Mouse (Mus musculus) G1E (cell line): Measurements from ENCODE around the gene Gas2l2.

Experiments
- CTCF ChIP-seq: IDR thresholded peaks from 2 replicates; pipeline ENCODE4 v1.5.1; 2012; ENCODE audit warnings: low read depth, low read length, inconsistent platforms, mixed read lengths
- GATA1 ChIP-seq: IDR thresholded peaks from 2 replicates; pipeline ENCODE4 v1.6.1; 2012; ENCODE audit warnings: borderline replicate concordance, low read length, inconsistent platforms, mixed read lengths
- GATA2 ChIP-seq: IDR thresholded peaks from 2 replicates; pipeline ENCODE4 v1.6.1; 2012; ENCODE audit warnings: low read depth, low read length, inconsistent platforms, borderline replicate concordance
- POLR2AphosphoS5 ChIP-seq: IDR thresholded peaks from 2 replicates; pipeline ENCODE4 v1.6.1; 2012; ENCODE audit warnings: low read depth, low read length, inconsistent platforms; ENCODE audit not compliant: insufficient replicate concordance
- TAL1 ChIP-seq: conservative IDR thresholded peaks from 2 replicates; pipeline ENCODE4 v1.6.1; 2012; ENCODE audit warnings: low read depth, low read length, inconsistent platforms, mixed read lengths

GRCm38 (mm10) chr11:83394802-83395439, 34.3 kb downstream of the Gas2l2 start:
- no peak for TF ChIP-seq CTCF
- no peak for TF ChIP-seq POLR2AphosphoS5
- no peak for TF ChIP-seq GATA1
- no peak for TF ChIP-seq TAL1
- no peak for TF ChIP-seq GATA2
